In the genomic region with DNA sequence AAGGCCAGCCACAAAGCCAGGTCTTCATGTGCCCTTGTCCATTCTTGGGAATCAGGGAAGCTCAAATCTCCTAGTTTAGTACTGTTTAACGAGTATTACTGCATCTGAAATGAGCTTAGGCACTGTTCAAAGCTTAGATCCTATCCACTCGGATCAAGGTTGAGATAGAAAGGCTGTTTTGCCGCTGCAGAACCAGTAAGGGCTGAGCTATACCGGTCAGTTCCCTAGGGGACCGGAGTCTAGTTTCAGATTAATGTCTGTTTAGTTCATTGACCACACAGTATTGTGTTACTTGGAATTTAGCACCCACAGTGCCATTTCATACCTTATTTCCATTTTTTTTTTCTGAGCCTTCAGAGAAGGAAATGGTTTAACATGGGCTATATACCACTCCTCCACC, we compare ENCODE assay signal across 22 mouse cellular contexts. TPM values are rescaled to one million over a fixed set of nuclear protein-coding genes. Genes with fewer than 3 reads are reported as not detected.
DNase-seq lines count a peak whose midpoint lies in the region; ATAC-seq and TF ChIP-seq lines count a peak whose summit lies in the region.
"Had no signal": no experiment of that assay in that cellular context is flagged by ENCODE, and none has a peak within 500 bp of the region (broad histone marks: within the 10 kb centered on the region; RNA-seq: fewer than 3 reads in every experiment).

No protein-coding gene starts in this region.

- no peaks in the 10 kb centered on the region for H3K27me3 ChIP-seq in forebrain, embryonic 11.5 days (ENCODE audit: control insufficient read depth, insufficient read depth, low read length)
- H3K27me3 ChIP-seq in forebrain, embryonic 13.5 days = no peaks in the 10 kb centered on the region
- no peaks in the 10 kb centered on the region for H3K27me3 ChIP-seq in kidney, adult 2 months (replicated peaks; ENCODE audit: control insufficient read depth, insufficient read depth, low read length)
- H3K27me3 ChIP-seq in kidney, postnatal 0 days (ENCODE audit: insufficient read depth, low read length) = no peaks in the 10 kb centered on the region
- H3K27me3 ChIP-seq in hindbrain, embryonic 11.5 days (ENCODE audit: control insufficient read depth, insufficient read depth, low read length) = no peaks in the 10 kb centered on the region
- H3K27me3 ChIP-seq: heart, embryonic 15.5 days; megakaryocyte, embryonic 14.5 days; stomach, embryonic 15.5 days had no signal

- H3K9me3 ChIP-seq in forebrain, embryonic 11.5 days (ENCODE audit: control insufficient read depth, low read length) = no peaks in the 10 kb centered on the region
- H3K9me3 ChIP-seq in forebrain, embryonic 13.5 days (replicated peaks) = no peaks in the 10 kb centered on the region
- H3K9me3 ChIP-seq in kidney, postnatal 0 days (replicated peaks; ENCODE audit: low read length) = no peaks in the 10 kb centered on the region
- no peaks in the 10 kb centered on the region for H3K9me3 ChIP-seq in hindbrain, embryonic 11.5 days (ENCODE audit: control insufficient read depth, low read length)
- H3K9me3 ChIP-seq: G1E; heart, embryonic 15.5 days; megakaryocyte, embryonic 14.5 days; stomach, embryonic 15.5 days had no signal

- H3K27ac ChIP-seq in forebrain, embryonic 11.5 days (ENCODE audit: low read depth, low read length) = no peak overlapping the region
- H3K27ac ChIP-seq in forebrain, embryonic 13.5 days = no peak overlapping the region
- H3K27ac ChIP-seq in kidney, adult 2 months (ENCODE audit: insufficient read depth, low read depth, low read length) = peak overlapping the region; percentile 12; the same call in 1 of the 2 replicates
- peak overlapping the region; percentile 79 for H3K27ac ChIP-seq in kidney, postnatal 0 days
- no peak overlapping the region for H3K27ac ChIP-seq in hindbrain, embryonic 11.5 days (ENCODE audit: low read depth, low read length)
- H3K27ac ChIP-seq: heart, embryonic 15.5 days; stomach, embryonic 15.5 days had no signal

- H3K36me3 ChIP-seq in forebrain, embryonic 11.5 days (ENCODE audit: control insufficient read depth, insufficient read depth, low read length) = no peaks in the 10 kb centered on the region
- H3K36me3 ChIP-seq in forebrain, embryonic 13.5 days (ENCODE audit: poor library complexity, severe bottlenecking) = no peaks in the 10 kb centered on the region
- H3K36me3 ChIP-seq in kidney, adult 2 months (ENCODE audit: control insufficient read depth, insufficient read depth, low read length) = no peaks in the 10 kb centered on the region
- no peaks in the 10 kb centered on the region for H3K36me3 ChIP-seq in kidney, postnatal 0 days (ENCODE audit: insufficient read depth, low read length)
- H3K36me3 ChIP-seq in hindbrain, embryonic 11.5 days (ENCODE audit: control insufficient read depth, insufficient read depth, low read length) = no peaks in the 10 kb centered on the region
- H3K36me3 ChIP-seq: G1E; heart, embryonic 15.5 days; stomach, embryonic 15.5 days had no signal

- TF ChIP-seq POLR2A in kidney, adult 2 months (IDR thresholded peaks at IDR 0.05; ENCODE audit: low read depth, low read length) = no peak

- no peak for ATAC-seq in forebrain, embryonic 11.5 days (replicated peaks; ENCODE audit: low FRiP score)
- ATAC-seq in forebrain, embryonic 13.5 days = no peak
- ATAC-seq in kidney, postnatal 0 days (replicated peaks; ENCODE audit: low FRiP score, low read depth) = peak; percentile 56; the same call in 1 of the 2 replicates
- no peak for ATAC-seq in granulocyte monocyte progenitor cell, adult 5-6 weeks (replicated peaks; ENCODE audit: poor library complexity, severe bottlenecking)
- ATAC-seq in hindbrain, embryonic 11.5 days (ENCODE audit: low FRiP score) = no peak
- ATAC-seq: forebrain, embryonic 14.5 days had no signal

- 60% methylated on average over 5 of the region's 5 CpGs for WGBS in forebrain, embryonic 11.5 days
- 52% methylated on average over 5 of the region's 5 CpGs for WGBS in forebrain, embryonic 13.5 days
- 34% methylated on average over 5 of the region's 5 CpGs for WGBS in kidney, adult 2 months
- WGBS in kidney, postnatal 0 days = 22% methylated on average over 5 of the region's 5 CpGs
- WGBS in hindbrain, embryonic 11.5 days = 75% methylated on average over 5 of the region's 5 CpGs

- DNase-seq in forebrain, embryonic 11.5 days (ENCODE audit: low spot score) = peak; percentile 20
- DNase-seq in kidney, adult 2 months = peak; percentile 67
- DNase-seq in kidney, postnatal 10 days = no peak
- DNase-seq in ZHBTc4 (ENCODE audit: low read depth, low spot score) = peak; percentile 5
- DNase-seq in kidney, postnatal 0 days (ENCODE audit: low spot score) = peak; percentile 85
- no peak for DNase-seq in hindbrain, embryonic 11.5 days (ENCODE audit: low spot score)
- DNase-seq: adrenal gland, postnatal 25 days; cerebellum, adult 11 months; cerebellum, postnatal 10 days; layer of hippocampus, adult 9-11 months; lung, adult 2 months; midbrain, embryonic 14.5 days; right cerebral cortex, postnatal 25 days; thymus, adult 18-20 months; thymus, postnatal 4 days had no signal

- no peak overlapping the region for H3K9ac ChIP-seq in forebrain, embryonic 11.5 days (ENCODE audit: low read length)
- H3K9ac ChIP-seq in forebrain, embryonic 13.5 days = no peak overlapping the region
- H3K9ac ChIP-seq in kidney, postnatal 0 days (ENCODE audit: low read depth, low read length) = no peak overlapping the region
- no peak overlapping the region for H3K9ac ChIP-seq in hindbrain, embryonic 11.5 days (ENCODE audit: low read depth, low read length)
- H3K9ac ChIP-seq: heart, embryonic 15.5 days; stomach, embryonic 15.5 days had no signal

- H3K4me2 ChIP-seq in forebrain, embryonic 11.5 days (ENCODE audit: low read depth, low read length, severe bottlenecking) = no peak overlapping the region
- H3K4me2 ChIP-seq in forebrain, embryonic 13.5 days = no peak overlapping the region
- no peak overlapping the region for H3K4me2 ChIP-seq in kidney, postnatal 0 days (ENCODE audit: low read length)
- no peak overlapping the region for H3K4me2 ChIP-seq in hindbrain, embryonic 11.5 days (replicated peaks; ENCODE audit: low read depth, low read length)
- H3K4me2 ChIP-seq: heart, embryonic 15.5 days; stomach, embryonic 15.5 days had no signal

- H3K4me3 ChIP-seq in forebrain, embryonic 11.5 days (ENCODE audit: low read depth, low read length) = no peak overlapping the region
- no peak overlapping the region for H3K4me3 ChIP-seq in forebrain, embryonic 13.5 days
- H3K4me3 ChIP-seq in kidney, adult 2 months (ENCODE audit: insufficient read depth, low read depth, low read length) = no peak overlapping the region
- H3K4me3 ChIP-seq in kidney, postnatal 0 days (replicated peaks; ENCODE audit: low read depth, low read length) = no peak overlapping the region
- H3K4me3 ChIP-seq in hindbrain, embryonic 11.5 days (ENCODE audit: low read depth, low read length) = no peak overlapping the region
- H3K4me3 ChIP-seq: heart, embryonic 15.5 days; megakaryocyte, embryonic 14.5 days; stomach, embryonic 15.5 days had no signal

- TF ChIP-seq CTCF in kidney, adult 2 months (conservative IDR thresholded peaks at IDR 0.05; ENCODE audit: insufficient read depth, insufficient read length, low read depth, low read length) = no peak
- no peak for TF ChIP-seq CTCF in kidney, postnatal 0 days (IDR thresholded peaks at IDR 0.05; ENCODE audit: low read depth)

- peaks cover 6% of the 10 kb centered on the region; the same call in 1 of the 2 replicates for H3K4me1 ChIP-seq in forebrain, embryonic 11.5 days (replicated peaks; ENCODE audit: control insufficient read depth, insufficient read depth, low read length)
- H3K4me1 ChIP-seq in forebrain, embryonic 13.5 days = peaks cover 8% of the 10 kb centered on the region
- H3K4me1 ChIP-seq in kidney, adult 2 months (ENCODE audit: control insufficient read depth, insufficient read depth, low read length) = peaks cover 4% of the 10 kb centered on the region; the same call in 1 of the 2 replicates
- H3K4me1 ChIP-seq in kidney, postnatal 0 days (replicated peaks; ENCODE audit: insufficient read depth, low read length) = no peaks in the 10 kb centered on the region
- no peaks in the 10 kb centered on the region; the same call in 1 of the 2 replicates for H3K4me1 ChIP-seq in hindbrain, embryonic 11.5 days (replicated peaks; ENCODE audit: control insufficient read depth, insufficient read depth, low read length)

RNA-seq across cellular contexts. Expression of gene Nudt4, which starts 3.6 kb away (rescaled TPM):
- 119 and 123 TPM in 2 replicates for polyA plus RNA-seq in forebrain, embryonic 11.5 days (2014; fragmentation: Nextera tagmentation; extraction: Ambion mirVana)
- polyA plus RNA-seq in forebrain, embryonic 13.5 days (2015; fragmentation: Nextera tagmentation; extraction: Ambion mirVana) = 76.6 and 76.7 TPM in 2 replicates
- 88.6 and 92.7 TPM in 2 replicates for polyA plus RNA-seq in kidney, adult 2 months (2012; rRNA removed)
- polyA plus RNA-seq in kidney, postnatal 0 days (2015; fragmentation: Nextera tagmentation; extraction: Ambion mirVana) = 215 and 232 TPM in 2 replicates
- total RNA-seq in granulocyte monocyte progenitor cell, adult 5-6 weeks (2014; fragmentation: Nextera tagmentation) = 29.7 and 51.7 TPM in 2 replicates
- total RNA-seq in granulocyte monocyte progenitor cell, adult 5-6 weeks (2017) = 50.5 and 52.8 TPM in 2 replicates
- polyA plus RNA-seq in hindbrain, embryonic 11.5 days (2014; fragmentation: Nextera tagmentation; extraction: Ambion mirVana) = 120 and 133 TPM in 2 replicates

RNA-seq across cellular contexts. Expression of gene Ube2n, which starts 52.6 kb away (rescaled TPM):
- 499 and 501 TPM in 2 replicates for polyA plus RNA-seq in forebrain, embryonic 11.5 days (2014; fragmentation: Nextera tagmentation; extraction: Ambion mirVana)
- polyA plus RNA-seq in forebrain, embryonic 13.5 days (2015; fragmentation: Nextera tagmentation; extraction: Ambion mirVana) = 482 and 484 TPM in 2 replicates
- 41.7 and 53.2 TPM in 2 replicates for polyA plus RNA-seq in kidney, adult 2 months (2012; rRNA removed)
- 277 and 296 TPM in 2 replicates for polyA plus RNA-seq in kidney, postnatal 0 days (2015; fragmentation: Nextera tagmentation; extraction: Ambion mirVana)
- 256 and 281 TPM in 2 replicates for total RNA-seq in granulocyte monocyte progenitor cell, adult 5-6 weeks (2014; fragmentation: Nextera tagmentation)
- 117 and 134 TPM in 2 replicates for total RNA-seq in granulocyte monocyte progenitor cell, adult 5-6 weeks (2017)
- 471 and 495 TPM in 2 replicates for polyA plus RNA-seq in hindbrain, embryonic 11.5 days (2014; fragmentation: Nextera tagmentation; extraction: Ambion mirVana)

Comparison
In these comparisons a context has a peak if more than half of its experiments do, and no peak if none do; other contexts are left out.
1. DNase-seq: peak in forebrain, embryonic 11.5 days (single experiment), kidney, adult 2 months (single experiment), ZHBTc4 (single experiment) and kidney, postnatal 0 days (single experiment); none in kidney, postnatal 10 days (single experiment) and hindbrain, embryonic 11.5 days (single experiment).
2. H3K27ac ChIP-seq: peak in kidney, adult 2 months (single experiment) and kidney, postnatal 0 days (single experiment); none in forebrain, embryonic 11.5 days (single experiment), forebrain, embryonic 13.5 days (single experiment) and hindbrain, embryonic 11.5 days (single experiment).